Mouse (Mus musculus) CD8-positive naive resting alpha-beta T cell, adult 2 months (primary cell): ENCODE measurements around the gene Rce1.
"Not testable (repeated sequence)": the region's sequence is repeated elsewhere in the genome, so short reads cannot be mapped to it uniquely, and the experiment has no call there.

Experiments used
- DNase-seq, 2 experiments: peaks; one replicate each; pipeline ENCODE4 v3.0.0; 2022; ENCODE audit warnings: low read depth in 2 of 2, low spot score in 2 of 2

The Rce1 gene

GRCm38 (mm10) chr19:4613464-4614304 is 11.8 kb downstream of the Rce1 start:
- no peak for DNase-seq

GRCm38 (mm10) chr19:4612181-4612961 is 13.1 kb downstream of the Rce1 start:
- no peak for DNase-seq

GRCm38 (mm10) chr19:4610109-4610508 is 15.3 kb downstream of the Rce1 start:
- no peak for DNase-seq

GRCm38 (mm10) chr19:4608511-4608910 is 16.9 kb downstream of the Rce1 start:
- DNase-seq = no peak

- no peak for DNase-seq
Observed at GRCm38 (mm10) chr19:4607406-4607805, 18.0 kb downstream of the Rce1 start.

GRCm38 (mm10) chr19:4605654-4606053 is 19.8 kb downstream of the Rce1 start:
- no peak for DNase-seq

- DNase-seq = no peak
Observed at GRCm38 (mm10) chr19:4603801-4604723, 21.4 kb downstream of the Rce1 start.

- no peak for DNase-seq
Observed at GRCm38 (mm10) chr19:4602459-4602858, 23.0 kb downstream of the Rce1 start.

GRCm38 (mm10) chr19:4596071-4596470 is 29.4 kb downstream of the Rce1 start:
- DNase-seq = no peak

GRCm38 (mm10) chr19:4593792-4594522 is 31.5 kb downstream of the Rce1 start:
- DNase-seq = no peak

- DNase-seq = no peak
Observed at GRCm38 (mm10) chr19:4590025-4590424, 35.4 kb downstream of the Rce1 start.

GRCm38 (mm10) chr19:4589081-4589480 is 36.4 kb downstream of the Rce1 start:
- no peak for DNase-seq

- no peak for DNase-seq
Observed at GRCm38 (mm10) chr19:4588430-4588829, 37.0 kb downstream of the Rce1 start.

- DNase-seq = no peak
Observed at GRCm38 (mm10) chr19:4587426-4587825, 38.0 kb downstream of the Rce1 start.

GRCm38 (mm10) chr19:4586783-4587182 is 38.7 kb downstream of the Rce1 start:
- DNase-seq = not testable (repeated sequence)

GRCm38 (mm10) chr19:4583856-4584255 is 41.6 kb downstream of the Rce1 start:
- no peak for DNase-seq

GRCm38 (mm10) chr19:4579296-4579695 is 46.1 kb downstream of the Rce1 start:
- no peak for DNase-seq

GRCm38 (mm10) chr19:4578799-4579198 is 46.6 kb downstream of the Rce1 start:
- DNase-seq = no peak

- no peak for DNase-seq
Observed at GRCm38 (mm10) chr19:4573241-4573640, 52.2 kb downstream of the Rce1 start.
